Mouse (Mus musculus): ENCODE measurements around the gene H1f0. TPM values are rescaled to one million over a fixed set of nuclear protein-coding genes. Genes with fewer than 3 reads are reported as not detected.

H1f0 gene
- total RNA-seq (2015), result 47.9 and 51.3 TPM in 2 replicates
- total RNA-seq (2017), result 87.2 and 90.0 TPM in 2 replicates

DNA sequence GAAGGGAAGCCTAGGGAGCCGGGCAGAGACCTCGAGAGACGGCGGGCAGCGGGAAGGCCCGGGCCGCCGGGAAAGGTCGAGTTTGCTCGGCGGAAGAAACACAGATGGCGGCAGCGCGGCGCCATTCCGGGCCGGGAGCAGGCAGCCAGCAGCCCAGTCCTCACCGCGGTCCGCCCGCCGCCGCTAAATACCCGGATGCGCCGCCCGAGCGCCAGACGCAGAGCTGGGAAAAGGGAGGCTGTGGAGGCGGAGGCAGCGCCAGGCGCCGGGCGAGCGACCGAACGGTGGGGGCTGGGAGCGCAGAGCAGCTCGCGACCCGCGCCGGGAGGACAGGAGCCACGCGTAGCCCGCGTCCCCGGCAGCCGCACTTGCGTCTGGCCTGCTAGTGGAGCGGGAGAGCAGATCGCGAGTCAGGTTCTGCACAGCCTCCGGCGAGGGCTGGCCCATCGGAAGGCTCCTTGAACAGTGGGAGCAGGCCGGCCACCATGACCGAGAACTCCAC lies at the start of gene H1f0:
TSS of gene H1f0 (plus strand) at position 214 of the 502 bp plus-strand sequence.
- peak; percentile 59 for ATAC-seq (ENCODE audit: poor library complexity, severe bottlenecking)

DNA sequence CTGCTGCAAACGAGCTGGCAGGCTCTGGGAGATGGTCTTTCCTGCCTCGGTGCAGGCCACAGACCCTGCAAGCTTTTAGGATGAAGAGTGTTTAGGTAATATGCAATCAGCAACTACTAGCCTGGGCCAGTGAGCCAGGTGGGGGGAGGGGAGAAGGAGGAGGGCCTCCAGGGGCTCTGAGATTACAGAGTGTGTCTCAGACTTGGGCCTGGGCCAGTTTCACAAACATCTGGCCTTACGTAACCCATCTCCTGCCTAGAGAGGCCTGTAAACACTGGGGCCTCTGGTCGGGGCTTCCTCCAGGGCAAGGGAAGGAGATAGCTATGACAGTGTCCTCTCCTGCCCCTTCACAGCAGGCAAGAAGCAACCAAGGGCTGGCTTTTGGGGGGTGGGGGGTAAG lies 49.4 kb upstream of the H1f0 start:
- ATAC-seq (ENCODE audit: poor library complexity, severe bottlenecking), result peak; percentile 43

DNA sequence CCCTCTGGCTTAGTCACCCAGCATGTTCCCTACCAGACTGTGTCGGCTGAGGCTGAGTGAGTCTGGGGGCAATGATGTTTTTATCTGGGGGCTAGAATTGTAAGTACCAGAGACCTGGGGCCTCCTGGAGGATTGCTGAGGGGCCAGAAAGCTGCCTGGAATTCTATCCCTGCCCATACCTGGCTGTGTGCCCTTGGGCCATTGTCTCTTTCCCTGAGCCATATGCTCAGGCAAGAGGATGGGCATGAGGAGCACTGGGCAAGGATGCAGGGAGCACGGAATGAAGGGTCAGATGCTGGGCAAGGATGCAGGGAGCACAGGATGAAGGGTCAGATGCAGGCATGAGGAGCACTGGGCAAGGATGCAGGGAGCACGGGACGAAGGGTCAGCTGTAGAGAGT lies 48.2 kb upstream of the H1f0 start:
- no peak for ATAC-seq (ENCODE audit: poor library complexity, severe bottlenecking)

DNA sequence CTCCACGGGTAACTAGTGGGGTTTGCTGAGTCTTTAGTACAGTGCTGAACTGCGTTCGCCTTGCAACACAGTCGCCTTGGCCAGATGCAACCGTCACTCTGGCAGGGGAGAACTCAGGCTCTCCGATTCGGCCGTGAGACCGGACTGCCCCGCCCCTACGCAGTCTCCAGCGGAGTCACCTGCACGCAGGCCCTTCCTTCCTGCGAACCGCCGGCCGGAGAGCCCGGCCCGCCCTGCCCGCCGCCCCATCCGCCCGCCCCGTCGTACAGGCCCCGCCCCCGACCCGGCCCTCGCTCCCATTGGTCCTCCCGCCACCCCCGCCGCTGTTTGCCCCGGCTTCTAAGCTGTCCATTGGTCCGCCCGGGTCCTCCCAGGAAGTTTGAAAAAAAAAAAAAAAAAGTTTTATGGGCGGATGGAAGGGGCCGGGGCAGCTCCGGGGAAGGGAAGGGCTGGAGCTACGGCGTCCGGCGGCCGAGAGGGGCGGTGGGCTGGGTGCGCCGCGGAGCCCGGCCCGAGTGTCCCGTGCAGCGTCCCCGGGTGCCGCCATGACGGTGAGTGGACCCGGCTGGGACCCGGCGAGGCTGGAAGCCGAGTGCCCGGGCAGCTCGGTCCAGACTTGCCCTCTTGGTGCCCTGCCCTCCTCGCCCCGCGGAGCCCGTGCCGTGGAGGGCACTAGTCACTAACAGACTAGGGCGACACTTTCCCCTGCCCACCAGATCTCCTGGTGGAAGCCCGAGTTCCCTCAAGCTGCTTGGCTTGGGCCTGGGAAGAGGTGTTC lies 45.4 kb upstream of the H1f0 start:
- peak; percentile 81 for ATAC-seq (ENCODE audit: poor library complexity, severe bottlenecking)

DNA sequence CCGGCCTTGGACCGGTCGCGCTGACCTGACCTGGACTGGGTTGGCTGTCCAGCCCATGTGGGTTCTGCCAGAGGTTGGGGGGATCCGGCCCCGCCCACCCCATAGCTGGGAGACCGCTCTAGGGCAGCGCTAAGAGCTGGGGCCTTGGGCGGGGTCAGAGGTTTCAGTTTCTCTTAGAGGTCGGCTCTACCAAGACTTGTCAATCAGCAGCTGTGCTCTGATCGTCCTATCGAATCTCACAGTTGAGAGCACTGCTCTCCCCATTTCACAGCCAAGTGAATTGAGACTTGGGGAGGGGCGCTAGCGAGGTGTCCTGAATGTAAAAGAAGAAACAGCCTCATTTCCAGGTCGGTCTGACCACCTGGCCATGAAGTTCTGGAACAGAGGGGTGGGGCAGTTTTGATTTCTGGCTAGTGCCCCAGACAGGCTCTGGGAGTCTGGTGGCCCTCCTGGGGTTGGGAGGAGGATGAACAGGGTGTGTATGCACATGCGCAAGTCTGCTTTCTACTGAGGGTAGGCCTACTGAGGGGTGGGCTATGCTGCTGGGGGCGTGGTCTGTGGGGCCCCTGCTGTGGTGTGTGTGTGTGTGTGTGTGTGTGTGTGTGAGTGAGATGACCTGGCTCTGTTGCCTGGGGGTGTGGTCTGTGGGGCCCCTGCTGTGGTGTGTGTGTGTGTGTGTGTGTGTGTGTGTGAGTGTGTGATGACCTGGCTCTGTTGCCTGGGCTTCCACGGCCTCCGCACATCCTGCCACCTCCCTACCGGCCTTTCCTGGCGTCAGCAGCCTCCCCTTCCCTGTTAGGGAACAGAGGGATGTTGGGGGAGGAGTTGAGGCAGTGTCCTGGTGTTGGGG lies 44.6 kb upstream of the H1f0 start:
- ATAC-seq (ENCODE audit: poor library complexity, severe bottlenecking), result peak; percentile 34

DNA sequence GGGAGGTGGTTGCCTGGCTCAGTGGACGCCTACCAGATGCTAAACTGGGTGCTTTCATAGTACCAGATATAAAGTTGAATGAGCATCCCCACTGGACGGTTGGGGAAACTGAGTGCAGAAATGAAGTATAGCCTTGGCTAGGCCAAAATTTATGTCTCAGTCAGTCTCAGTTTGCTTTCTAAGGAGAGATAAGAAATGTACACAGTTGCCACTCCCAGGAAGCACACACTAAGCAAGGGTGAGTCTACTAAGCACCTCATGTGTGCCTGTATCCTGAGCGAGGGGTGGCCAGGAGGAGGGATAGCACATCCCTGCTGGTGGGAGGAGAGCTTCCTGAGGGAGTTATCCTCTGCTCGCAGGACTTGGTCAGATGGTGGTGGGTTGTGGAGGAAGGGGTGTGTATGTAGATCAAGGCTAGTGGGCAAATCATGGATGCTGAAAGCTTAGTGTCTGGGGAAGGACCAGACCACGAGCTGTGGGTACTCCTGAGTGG lies 43.9 kb upstream of the H1f0 start:
- ATAC-seq (ENCODE audit: poor library complexity, severe bottlenecking), result no peak

GRCm38 (mm10) chr15:78986536-78987220 lies 41.6 kb upstream of the H1f0 start:
- ATAC-seq (ENCODE audit: poor library complexity, severe bottlenecking), result no peak

DNA sequence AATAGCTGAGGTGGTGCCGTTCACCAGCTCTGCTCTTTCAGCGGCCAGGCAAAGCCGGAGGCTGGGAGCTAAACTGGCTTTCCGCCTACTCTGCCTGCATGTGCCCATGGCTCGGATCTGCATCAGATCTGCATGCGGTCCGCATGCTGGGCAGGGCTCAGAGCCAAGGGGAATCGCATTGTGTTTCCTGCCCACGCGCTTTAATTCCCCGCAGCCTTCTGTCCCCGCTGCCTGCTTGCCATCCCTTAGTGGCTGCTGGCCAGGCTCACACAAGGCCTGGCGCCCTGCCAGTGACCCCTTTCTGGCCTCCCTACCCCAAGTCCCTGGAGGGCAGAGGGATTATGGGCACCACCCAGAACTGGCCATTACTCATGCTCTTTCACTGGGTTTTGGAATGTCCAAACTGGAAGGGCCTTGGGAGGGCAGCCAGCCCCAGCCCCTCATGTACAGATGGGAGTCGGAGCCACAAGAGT lies 39.7 kb upstream of the H1f0 start:
- ATAC-seq (ENCODE audit: poor library complexity, severe bottlenecking), result no peak

DNA sequence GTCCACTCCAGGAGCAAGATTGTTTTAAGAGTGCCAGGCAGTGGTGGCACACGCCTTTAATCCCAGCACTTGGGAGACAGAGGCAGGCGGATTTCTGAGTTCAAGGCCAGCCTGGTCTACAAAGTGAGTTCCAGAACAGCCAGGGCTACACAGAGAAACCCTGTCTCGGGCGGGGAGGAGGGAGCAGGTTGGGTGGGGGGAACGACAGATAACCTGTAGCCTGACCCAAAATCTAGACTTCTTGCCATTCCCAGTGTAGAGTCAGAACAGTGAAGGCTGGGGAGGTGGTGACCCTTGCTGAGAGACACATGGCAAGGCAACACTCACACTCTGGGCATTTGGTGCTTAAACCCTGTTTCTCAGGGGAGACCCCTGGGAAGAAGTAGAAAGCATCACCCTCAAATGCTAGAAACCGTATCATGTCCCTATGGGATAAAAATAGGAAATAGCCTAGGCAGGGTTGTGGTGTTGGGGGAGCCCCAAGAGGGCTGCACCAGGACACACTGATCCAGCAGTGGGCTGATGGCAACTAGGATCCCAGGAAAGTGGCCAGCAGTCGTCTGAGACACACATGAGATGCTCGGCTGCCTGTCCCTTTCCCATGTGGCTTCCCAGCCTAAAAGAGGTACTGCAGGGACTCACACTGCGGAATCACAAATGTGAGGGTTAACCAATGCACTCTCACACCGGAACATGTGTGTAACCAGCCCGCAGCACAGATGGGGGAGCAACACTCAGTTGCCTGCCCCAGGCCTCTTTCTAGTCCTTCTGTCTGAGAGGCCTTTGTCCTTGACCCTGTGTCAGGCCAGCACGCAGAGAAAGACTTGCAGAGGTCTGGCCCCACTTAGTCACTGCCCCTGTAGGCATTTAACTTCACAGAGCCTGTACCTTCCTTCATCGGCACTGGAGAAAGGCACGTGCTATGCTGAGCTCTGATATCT lies 38.8 kb upstream of the H1f0 start:
- no peak for ATAC-seq (ENCODE audit: poor library complexity, severe bottlenecking)

- no peak for ATAC-seq (ENCODE audit: poor library complexity, severe bottlenecking)
Measured at GRCm38 (mm10) chr15:78990093-78990463, 38.2 kb upstream of the H1f0 start.

DNA sequence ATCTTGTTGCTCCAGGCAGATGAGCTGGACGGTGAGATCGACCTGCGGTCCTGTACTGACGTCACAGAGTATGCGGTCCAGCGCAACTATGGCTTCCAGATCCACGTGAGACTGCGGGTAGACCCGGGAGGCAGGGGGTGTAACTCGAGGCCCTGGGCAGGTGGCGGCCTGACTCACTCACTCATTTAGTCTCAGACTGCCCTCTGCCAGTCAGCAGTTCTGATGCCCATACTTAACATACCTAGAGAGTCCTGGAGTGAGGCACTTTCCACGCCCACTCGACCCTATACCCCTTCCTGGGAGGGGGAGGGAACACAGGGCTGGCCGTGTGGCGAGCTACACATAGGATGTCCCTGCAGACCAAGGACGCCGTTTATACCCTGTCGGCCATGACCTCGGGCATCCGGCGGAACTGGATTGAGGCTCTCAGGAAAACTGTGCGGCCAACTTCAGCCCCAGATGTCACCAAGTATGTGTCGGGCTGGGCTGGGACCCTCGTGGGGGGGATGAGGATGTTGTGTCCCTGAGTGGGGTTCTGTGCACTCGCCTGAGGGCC lies 37.2 kb upstream of the H1f0 start:
- no peak for ATAC-seq (ENCODE audit: poor library complexity, severe bottlenecking)

GRCm38 (mm10) chr15:78992235-78992634 lies 36.0 kb upstream of the H1f0 start:
- ATAC-seq (ENCODE audit: poor library complexity, severe bottlenecking), result no peak

GRCm38 (mm10) chr15:78992925-78993324 lies 35.3 kb upstream of the H1f0 start:
- ATAC-seq (ENCODE audit: poor library complexity, severe bottlenecking), result no peak

DNA sequence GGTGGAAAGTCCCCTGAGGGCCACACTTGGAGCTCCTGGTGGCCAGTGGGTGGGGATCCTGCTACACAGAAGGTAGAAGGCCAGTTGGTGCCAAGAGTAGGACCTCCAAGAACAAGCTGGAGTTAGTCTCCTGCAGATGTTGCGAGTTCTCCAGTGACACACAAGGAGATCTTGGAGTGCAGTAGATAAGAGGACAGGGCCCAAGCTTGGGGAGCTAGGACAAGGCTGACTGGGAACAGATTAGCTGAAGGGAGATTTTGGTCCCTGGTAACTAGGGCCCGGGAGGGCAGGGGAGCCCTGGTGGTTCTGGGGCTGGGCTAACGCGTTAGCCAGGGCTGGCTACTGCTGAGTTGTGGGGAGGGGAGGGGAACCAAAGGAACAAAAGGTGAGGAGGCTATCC lies 32.3 kb upstream of the H1f0 start:
- ATAC-seq (ENCODE audit: poor library complexity, severe bottlenecking), result no peak

GRCm38 (mm10) chr15:78996663-78997062 lies 31.6 kb upstream of the H1f0 start:
- ATAC-seq (ENCODE audit: poor library complexity, severe bottlenecking), result 0 out of 2 replicates have a peak, but pooled peaks have one; percentile 38

- ATAC-seq (ENCODE audit: poor library complexity, severe bottlenecking), result no peak
Measured at GRCm38 (mm10) chr15:78998348-78998747, 29.9 kb upstream of the H1f0 start.

DNA sequence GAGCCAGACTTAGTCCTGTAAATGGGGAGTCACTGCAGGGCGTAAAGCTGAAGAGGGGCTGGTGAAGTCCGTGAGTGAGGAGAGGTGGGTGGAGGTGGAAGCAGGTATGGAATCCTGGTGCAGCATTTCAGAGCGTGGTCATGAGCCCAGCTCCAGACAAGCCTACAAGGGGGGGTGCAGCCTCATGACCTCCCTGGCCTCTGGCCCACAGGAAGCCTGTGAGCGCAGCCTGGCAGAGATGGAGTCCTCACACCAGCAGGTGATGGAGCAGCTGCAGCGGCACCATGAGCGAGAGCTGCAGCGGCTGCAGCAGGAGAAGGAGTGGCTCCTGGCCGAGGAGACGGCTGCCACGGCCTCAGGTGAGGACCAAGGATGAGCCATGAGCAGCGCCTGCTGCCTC lies 28.7 kb upstream of the H1f0 start:
- ATAC-seq (ENCODE audit: poor library complexity, severe bottlenecking), result no peak

- no peak for ATAC-seq (ENCODE audit: poor library complexity, severe bottlenecking)
Measured at GRCm38 (mm10) chr15:79000357-79000791, 27.9 kb upstream of the H1f0 start.

GRCm38 (mm10) chr15:79001559-79001958 lies 26.7 kb upstream of the H1f0 start:
- no peak for ATAC-seq (ENCODE audit: poor library complexity, severe bottlenecking)

Measured in megakaryocyte, adult 5-6 weeks (primary cell).